Mouse (Mus musculus) cerebellum, adult (tissue): Measurements from ENCODE around the gene Dab1.
A peak's percentile ranks its signal among the peaks of the same experiment; 100 is the strongest.

Experiments used
- ATAC-seq: cut with Nextera tagmentation; 2 replicates; pipeline ENCODE4 v1.9.2; 2017; ENCODE audit warnings: mild to moderate bottlenecking, moderate library complexity, mixed read lengths; ENCODE audit not compliant: insufficient number of reproducible peaks, low FRiP score, low TSS enrichment

Dab1 gene

DNA sequence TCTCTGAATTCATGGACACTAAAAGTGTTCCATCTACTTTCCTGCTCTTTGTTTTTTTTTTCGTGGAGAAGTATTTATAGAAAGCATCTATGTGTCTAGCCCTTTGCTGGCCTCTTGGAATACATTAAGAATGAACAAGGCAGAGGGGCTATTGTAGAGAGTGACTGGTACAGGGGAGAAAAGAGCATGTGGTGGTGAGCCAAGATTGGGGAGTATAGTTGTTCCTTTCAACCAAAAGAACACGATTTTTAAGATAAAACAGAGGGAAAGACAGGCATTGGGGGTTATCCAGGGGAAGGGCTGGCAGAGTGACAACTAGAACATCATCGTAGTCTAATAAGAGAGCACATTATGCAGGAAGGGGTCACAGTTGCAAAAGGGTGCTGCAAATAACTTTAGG, 713.2 kb downstream of the Dab1 start:
- no peak for ATAC-seq

DNA sequence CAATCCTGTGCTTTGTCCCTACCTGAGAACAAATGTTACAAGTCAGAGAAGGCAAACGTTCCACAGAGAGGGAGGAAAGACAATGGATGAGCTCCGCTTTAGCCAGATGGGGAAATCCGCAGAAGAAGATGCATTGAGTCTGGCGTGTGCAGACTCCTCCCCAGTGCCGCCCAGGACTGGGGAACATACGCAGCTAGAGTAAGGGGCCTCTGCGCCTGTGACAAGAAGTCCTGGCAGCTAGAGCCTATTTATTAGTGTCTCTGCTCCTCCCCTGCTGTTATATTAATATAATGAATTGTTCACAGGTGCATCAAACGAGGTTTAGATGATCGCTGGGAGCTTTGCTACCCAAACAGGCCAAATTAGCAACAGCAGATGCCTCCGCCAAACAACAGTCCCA, 718.1 kb downstream of the Dab1 start:
- ATAC-seq = no peak

- no peak for ATAC-seq
These were observed 719.2 kb downstream of the Dab1 start for GRCm38 (mm10) chr4:104338382-104338781.

DNA sequence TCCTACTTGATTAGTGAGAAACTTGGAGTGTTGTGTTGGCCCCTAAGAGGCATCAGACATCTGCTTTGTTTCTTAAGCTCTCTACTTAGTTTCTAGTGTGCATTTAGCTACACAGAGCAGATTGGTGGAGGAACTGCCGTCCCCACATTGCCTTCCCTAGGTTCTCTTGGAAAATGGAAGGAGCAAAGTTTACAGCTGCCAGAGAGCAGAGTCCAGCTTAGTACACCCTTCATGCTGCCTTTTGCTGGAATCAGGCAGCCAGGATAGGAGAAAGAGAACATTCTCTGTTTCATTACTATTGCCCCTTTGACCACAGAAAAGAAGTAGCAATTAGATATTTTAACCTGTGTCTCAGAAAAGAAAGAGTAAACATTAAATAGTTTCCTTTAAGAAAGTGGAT, 742.2 kb downstream of the Dab1 start:
- no peak for ATAC-seq

DNA sequence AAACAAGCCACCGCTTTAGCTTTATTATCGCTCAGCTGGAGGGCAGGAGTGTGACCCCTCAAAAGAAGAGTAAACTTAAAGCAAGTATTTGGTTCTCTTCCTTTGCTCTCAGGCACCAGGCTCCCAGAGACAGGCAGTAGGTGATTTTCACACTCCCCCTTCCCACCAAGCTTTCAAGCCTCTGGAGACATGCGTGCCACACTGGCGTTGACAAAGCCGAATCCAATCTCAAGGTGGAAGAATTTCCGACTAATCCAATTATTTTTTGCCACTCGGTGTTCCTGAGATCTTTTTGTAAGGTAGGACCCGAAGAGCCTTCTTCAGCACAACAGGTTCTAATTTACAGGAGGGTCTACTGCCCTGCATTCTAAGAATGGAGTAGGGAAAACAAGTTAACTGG, 747.3 kb downstream of the Dab1 start:
- no peak for ATAC-seq

- peak; percentile 65 for ATAC-seq
These were observed 748.0 kb downstream of the Dab1 start for GRCm38 (mm10) chr4:104366894-104367740.

DNA sequence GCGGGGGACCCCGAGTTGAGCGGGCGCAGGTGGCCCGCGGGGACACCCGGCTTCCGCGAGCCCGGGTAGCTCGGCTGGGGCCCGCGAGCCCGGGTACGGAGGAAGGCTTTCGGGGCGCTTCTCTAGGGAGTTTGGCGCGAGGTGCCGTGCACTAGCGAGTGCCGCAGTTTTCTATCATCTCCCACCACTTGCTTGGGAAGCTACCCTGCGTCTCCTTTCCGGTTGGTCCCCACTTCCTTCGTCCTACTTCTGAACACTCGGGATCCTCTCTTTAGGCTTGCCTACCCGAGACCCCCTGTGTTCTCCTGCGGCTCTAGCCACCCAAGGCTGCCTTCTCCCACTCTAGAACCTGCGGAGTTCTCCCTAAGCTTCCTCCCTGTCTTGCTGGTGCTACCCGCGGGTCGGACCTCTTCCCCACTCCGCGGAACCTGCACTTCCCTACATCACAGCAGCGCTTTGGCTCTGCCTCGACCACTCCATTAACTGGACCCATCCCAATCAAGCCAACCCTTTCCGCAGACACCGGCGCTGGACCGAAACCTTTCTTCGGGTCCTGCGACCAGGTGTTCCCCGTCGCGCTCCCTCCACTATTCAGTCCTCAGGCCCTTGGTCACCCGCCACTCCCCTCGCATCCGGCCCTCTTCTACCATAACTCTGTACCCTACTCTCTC, 748.7 kb downstream of the Dab1 start:
- ATAC-seq = peak; percentile 47

DNA sequence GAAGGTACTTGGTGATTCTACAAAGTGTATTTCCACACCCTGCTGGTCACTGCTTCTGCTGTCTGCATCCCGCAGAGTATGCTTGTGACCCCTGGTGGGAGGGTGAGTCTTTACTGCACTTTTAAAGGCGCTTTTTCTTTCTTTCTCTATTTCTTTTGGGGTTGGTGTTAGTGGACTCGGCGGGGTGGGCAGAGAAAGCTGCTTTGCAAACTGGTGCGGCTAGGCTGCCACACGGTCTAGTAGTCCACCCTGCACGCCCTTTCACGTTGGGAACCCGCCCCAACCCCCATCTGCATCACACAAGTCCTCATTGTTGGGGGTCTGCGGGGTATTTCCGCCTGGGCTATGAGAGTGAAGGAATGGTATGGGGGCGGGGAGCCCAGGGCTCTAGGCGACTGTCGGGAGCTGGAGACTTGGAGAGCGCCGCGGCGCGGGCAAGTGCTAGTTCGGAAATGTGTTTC, 749.4 kb downstream of the Dab1 start:
- peak; percentile 65 for ATAC-seq

- ATAC-seq = no peak
These were observed 749.9 kb downstream of the Dab1 start for GRCm38 (mm10) chr4:104369091-104369490.

DNA sequence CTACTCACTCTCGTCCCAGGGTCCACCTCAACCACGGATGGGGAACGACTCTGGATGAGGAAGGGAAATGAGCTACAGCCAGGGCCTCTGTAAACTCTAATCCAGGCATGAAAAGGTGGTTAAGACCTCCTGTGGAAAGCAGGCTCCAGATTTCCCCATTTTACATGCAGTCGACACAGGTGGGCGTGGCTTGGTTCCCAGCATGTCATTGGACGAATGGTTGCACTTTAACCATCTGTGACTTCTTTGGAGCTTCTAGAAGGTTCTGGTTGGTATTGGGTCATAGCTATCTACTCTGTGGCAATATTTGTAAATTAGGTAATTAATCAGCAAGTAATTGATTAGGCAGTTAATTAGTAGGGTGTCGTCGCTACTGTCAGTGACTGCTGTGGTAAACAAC, 752.0 kb downstream of the Dab1 start:
- no peak for ATAC-seq

GRCm38 (mm10) chr4:104374191-104374590, 755.0 kb downstream of the Dab1 start:
- no peak for ATAC-seq

- ATAC-seq = no peak
These were observed 765.5 kb downstream of the Dab1 start for GRCm38 (mm10) chr4:104384704-104385103.

- no peak for ATAC-seq
These were observed 766.1 kb downstream of the Dab1 start for GRCm38 (mm10) chr4:104385272-104385671.

GRCm38 (mm10) chr4:104395515-104395914, 776.4 kb downstream of the Dab1 start:
- ATAC-seq = no peak

- no peak for ATAC-seq
These were observed 776.9 kb downstream of the Dab1 start for GRCm38 (mm10) chr4:104396095-104396494.

GRCm38 (mm10) chr4:104399106-104399730, 780.1 kb downstream of the Dab1 start:
- ATAC-seq = no peak

- no peak for ATAC-seq
These were observed 784.9 kb downstream of the Dab1 start for GRCm38 (mm10) chr4:104404099-104404498.

DNA sequence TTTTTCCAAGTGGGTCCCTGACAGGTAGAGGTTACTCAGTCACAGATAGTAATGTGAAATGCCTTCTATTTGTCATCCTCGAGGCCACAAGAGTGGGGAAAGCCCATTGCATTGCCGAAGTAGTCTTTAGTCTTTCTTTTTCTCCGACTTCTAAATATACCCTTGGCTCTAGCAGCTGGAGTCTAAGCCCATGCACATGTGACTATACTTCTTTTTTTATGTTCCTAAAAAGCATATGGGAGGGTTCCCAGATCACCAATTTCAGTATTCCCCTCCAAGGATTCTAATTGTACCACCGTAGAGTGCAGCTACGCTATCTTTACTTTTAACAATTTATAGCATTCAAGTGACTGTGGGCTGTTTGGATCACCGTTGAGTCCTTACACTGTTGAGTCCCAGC, 791.8 kb downstream of the Dab1 start:
- no peak for ATAC-seq

DNA sequence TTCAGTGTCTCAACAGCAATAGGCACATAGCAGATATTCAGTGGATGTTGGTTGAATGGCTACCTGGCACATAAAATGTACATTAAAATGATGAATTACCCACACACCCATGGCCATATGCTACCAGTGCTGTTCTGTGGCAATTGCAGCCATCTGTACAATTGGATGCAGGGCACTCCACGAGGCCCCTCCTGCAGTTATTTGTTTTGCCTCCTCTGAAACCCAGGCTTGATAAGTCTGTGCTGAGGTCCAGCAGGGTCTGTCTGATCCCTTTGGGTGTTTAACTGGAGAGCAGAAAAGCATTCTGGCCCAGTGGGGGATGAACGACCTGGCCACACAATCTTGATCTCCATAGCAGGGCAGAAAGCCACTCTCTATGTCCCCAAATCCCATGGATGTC, 796.3 kb downstream of the Dab1 start:
- peak; percentile 60 for ATAC-seq

GRCm38 (mm10) chr4:104418354-104418753, 799.2 kb downstream of the Dab1 start:
- ATAC-seq = peak; percentile 77

GRCm38 (mm10) chr4:104420983-104421680, 802.0 kb downstream of the Dab1 start:
- ATAC-seq = no peak
